Mouse (Mus musculus) lung, postnatal 10 days (tissue): ENCODE results near the gene Sf3b5.

Source experiments
- DNase-seq: peaks from one replicate; pipeline ENCODE4 v3.0.0; 2021

Gene Sf3b5

GRCm38 (mm10) chr10:13005043-13005442, at the start of gene Sf3b5:
Sf3b5 (plus strand) TSS chr10:13005343.
- no peak for DNase-seq

- DNase-seq: no peak
Observed at GRCm38 (mm10) chr10:12955831-12956230, 49.3 kb upstream of the Sf3b5 start.

- no peak for DNase-seq
Observed at GRCm38 (mm10) chr10:12957271-12957670, 47.9 kb upstream of the Sf3b5 start.

GRCm38 (mm10) chr10:12961546-12961945, 43.6 kb upstream of the Sf3b5 start:
- no peak for DNase-seq

GRCm38 (mm10) chr10:12962238-12962637, 42.9 kb upstream of the Sf3b5 start:
- no peak for DNase-seq

- DNase-seq: no peak
Observed at GRCm38 (mm10) chr10:12963362-12964147, 41.6 kb upstream of the Sf3b5 start.

DNA sequence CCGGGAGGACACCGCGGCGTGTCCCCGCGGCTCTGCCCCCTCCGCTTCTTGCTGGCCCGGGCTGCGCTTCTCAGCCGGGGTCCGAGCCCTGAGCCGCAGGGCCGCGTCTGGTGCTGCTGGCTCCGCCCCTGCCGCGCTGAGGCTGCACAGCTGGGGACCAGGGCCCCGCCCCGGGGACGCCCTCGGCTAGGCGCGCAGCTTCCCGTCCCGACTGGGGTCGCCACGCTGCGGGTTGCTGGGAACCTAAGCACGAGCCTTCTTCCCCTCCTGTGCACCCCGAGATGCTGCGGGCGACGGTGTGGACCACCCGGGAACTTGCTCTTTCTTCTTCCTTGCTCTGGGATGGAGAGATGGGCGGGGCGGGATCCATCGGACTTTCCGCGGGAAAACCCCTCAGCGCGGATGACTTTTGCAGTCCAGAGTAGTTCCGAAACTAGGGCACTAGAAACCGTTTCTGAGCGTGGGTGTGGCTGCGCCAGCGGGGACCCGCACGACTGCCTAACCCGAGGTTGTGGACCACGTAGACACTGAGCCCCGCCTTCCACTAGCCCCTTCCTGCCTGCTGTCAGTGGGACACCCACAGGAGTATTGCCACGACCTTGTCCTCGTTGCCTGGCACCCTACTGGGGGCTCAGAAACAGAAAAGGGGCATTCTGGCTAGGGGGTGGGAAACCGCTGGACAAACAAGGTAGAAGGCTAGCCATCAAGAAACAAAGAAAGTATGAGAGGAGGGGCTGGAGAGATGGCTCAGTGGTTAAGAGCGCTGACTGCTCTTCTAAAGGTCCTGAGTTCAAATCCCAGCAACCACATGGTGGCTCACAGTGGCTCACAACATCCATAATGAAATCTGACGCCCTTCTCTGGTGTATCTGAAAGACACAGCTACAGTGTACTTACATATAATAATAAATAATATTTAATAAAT, 40.7 kb upstream of the Sf3b5 start, which contains the start of gene Stx11:
Stx11 (minus strand) TSS at position 148 of the 925 bp plus-strand sequence.
- peak; percentile 68 for DNase-seq

DNA sequence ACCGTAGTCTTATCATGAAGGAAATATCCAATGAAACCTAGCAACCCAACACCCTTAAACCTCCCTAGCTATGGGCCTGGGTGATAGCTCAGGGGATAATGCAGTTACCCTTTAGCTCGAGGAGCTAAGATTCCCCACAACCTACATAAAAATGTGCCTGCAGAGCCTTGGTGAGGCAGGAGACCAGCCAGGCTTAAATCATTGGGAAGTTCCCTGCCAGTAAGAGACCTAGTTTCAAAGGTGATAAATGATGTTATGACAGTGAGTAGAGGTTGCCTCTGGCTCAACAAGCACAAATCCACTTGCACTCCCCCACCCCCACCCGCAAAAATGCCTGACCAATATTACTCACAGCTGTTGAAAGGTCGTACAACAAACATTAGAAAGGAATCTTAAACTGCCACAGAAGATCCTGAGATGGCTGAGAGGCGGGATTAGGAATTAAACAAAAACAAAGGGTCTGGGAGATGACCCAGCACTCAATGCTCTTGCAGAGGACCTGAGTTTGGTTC, 39.4 kb upstream of the Sf3b5 start:
- no peak for DNase-seq

DNA sequence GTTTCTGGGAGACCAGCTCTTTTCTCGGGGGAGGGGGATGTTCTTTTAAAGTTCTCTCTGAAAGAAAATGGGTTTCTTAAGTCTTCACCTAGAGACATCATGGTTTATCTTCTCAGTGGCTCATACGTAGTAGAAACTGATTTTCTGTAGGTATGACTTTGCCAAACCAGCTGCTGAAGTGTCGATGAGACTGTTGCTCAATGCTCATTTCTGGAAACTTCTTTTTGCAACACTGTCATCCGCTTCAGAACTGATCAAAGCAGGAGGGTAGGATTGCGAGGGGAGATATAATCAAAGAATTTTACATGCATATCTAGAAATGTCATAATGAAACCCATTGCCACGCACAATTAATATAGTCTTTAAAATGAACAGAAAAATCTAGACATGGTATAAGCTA, 30.6 kb upstream of the Sf3b5 start:
- no peak for DNase-seq

DNA sequence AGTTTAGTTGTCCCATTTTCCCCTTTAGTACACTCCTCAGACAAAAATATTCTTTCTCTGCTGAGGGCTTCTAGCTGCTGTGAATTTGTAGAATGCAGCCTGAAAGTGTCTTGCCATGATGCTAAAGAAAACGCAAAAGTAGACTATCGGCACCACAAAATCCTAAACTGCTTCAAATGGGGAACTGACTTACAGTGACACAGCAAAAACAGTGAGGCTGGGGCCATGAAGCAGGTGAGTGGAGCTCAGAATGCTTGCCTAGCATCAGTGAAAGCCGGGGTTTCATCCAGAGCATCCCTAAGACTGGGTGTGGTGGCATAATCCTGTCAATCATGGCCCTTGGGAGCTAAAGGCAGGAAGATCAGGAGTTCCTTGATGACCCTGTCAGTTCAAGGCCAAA, 29.7 kb upstream of the Sf3b5 start:
- no peak for DNase-seq

GRCm38 (mm10) chr10:12975957-12976356, 29.2 kb upstream of the Sf3b5 start:
- DNase-seq: no peak

GRCm38 (mm10) chr10:12976552-12976951, 28.6 kb upstream of the Sf3b5 start:
- no peak for DNase-seq

- peak; percentile 18 for DNase-seq
Observed at GRCm38 (mm10) chr10:12977787-12978212, 27.3 kb upstream of the Sf3b5 start.

DNA sequence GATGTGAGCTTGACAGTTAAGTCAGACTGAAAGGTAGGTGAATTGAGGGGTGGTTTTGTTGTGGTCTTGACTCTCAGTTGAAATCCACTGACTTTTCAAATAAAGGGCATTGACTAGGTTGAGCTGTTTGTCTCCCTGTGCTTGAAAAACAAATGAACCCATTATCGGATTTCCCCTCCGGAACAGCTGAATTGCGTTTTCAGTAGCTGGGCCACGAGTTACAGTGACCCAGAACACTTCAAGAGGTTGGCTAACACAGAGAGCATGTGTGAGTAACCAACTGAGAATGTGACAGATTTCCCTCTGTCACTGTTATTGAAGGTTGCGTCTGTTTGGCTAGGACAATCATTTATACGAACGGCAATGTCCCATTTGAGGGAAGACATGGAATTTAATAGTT, 24.1 kb upstream of the Sf3b5 start:
- no peak for DNase-seq

GRCm38 (mm10) chr10:12983516-12983915, 21.6 kb upstream of the Sf3b5 start:
- DNase-seq: no peak

DNA sequence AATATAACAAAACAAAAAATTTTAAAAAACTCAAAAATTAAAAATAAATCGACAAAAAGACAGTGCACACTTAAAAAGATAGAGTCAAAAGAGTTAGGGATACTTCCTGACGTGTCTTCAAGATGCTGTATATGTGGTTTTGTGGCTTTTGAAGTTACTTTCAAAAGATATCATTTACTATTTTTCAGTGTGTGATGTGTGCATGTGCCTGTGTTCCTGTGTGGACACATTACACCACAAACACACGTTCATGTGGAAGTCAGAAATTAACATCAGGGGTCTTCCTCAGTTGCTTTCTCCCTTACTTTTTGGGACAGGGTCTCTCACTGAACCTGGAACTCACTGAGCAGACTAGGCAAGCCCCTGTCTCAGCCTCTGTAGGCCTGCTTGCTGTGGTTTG, 20.1 kb upstream of the Sf3b5 start:
- DNase-seq: no peak

DNA sequence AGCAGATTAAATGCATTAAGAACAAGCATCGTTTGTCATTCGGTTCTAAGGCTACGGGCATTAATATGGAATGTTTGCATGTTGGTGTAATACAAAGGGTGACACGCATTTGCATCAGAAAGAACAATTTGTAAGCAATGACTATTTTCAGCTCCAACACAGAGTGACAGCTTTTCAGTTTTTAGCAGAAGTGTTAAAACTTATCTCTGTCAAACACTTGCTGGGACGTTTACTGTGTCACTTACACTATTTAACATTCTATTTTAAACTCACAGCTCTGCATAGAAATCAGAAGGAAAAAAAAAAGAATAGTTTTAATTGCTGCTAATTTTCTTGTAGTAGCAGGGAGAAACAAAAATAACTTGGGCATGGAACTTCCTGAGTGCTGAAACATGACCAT, 18.7 kb upstream of the Sf3b5 start:
- no peak for DNase-seq

- DNase-seq: no peak
Observed at GRCm38 (mm10) chr10:12986943-12987342, 18.2 kb upstream of the Sf3b5 start.

- DNase-seq: no peak
Observed at GRCm38 (mm10) chr10:12991953-12992352, 13.2 kb upstream of the Sf3b5 start.

DNA sequence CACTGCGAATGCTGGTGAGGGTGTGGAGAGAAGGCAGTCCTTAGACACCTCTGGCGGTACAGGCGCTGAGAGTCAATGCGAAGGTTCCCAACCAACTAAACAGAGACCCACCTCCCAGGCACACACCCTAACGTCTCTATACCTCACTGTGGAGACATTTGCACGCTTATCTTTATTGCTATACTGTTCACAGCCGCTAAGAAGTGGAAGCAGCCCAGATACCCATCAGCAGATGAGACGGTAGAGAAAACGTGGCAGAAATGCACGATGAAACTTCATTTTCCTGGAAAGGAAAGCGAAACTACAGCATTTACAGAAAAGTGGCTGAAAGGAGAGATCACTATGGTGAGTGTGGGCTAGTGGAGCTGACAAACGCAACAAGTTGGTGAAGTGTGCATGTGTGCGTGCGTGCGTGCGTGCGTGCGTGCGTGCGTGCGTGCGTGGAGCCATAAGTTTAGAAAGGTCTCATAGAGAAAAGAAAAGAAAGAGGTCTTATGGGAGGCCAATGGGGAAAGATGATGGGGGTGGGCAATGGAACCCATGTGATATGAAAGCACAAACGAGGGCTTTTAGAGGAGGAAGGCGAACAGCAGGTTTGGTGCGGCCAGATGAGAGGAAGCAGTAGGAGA, 11.6 kb upstream of the Sf3b5 start:
- no peak for DNase-seq

GRCm38 (mm10) chr10:12996736-12997477, 8.2 kb upstream of the Sf3b5 start:
- DNase-seq: peak; percentile 91
